ENCODE assay signal across 32 mouse cellular contexts in genomic region chr3:145440993-145441392, GRCm38 (mm10).
"Had no signal": no experiment of that assay in that cellular context is flagged by ENCODE, and none has a peak within 500 bp of the region (broad histone marks: within the 10 kb centered on the region; RNA-seq: fewer than 3 reads in every experiment).

No protein-coding gene starts in this region.

- ATAC-seq: liver, embryonic 12.5 days; liver, postnatal 0 days; lung, postnatal 0 days; midbrain, embryonic 13.5 days; midbrain, embryonic 15.5 days; midbrain, embryonic 16.5 days had no signal

- H3K27me3 ChIP-seq: limb, embryonic 12.5 days; limb, embryonic 13.5 days; limb, embryonic 15.5 days; liver, embryonic 12.5 days; liver, embryonic 13.5 days; liver, embryonic 15.5 days; lung, embryonic 15.5 days; megakaryocyte, embryonic 14.5 days; midbrain, embryonic 12.5 days; midbrain, embryonic 13.5 days; midbrain, embryonic 15.5 days; neural tube, embryonic 12.5 days had no signal

- H3K4me2 ChIP-seq: limb, embryonic 12.5 days; limb, embryonic 13.5 days; limb, embryonic 15.5 days; liver, embryonic 11.5 days; liver, embryonic 12.5 days; liver, embryonic 13.5 days; liver, embryonic 15.5 days; lung, embryonic 14.5 days; lung, embryonic 15.5 days; midbrain, embryonic 11.5 days; midbrain, embryonic 12.5 days; midbrain, embryonic 13.5 days; midbrain, embryonic 15.5 days; neural tube, embryonic 12.5 days had no signal

- H3K4me1 ChIP-seq: limb, embryonic 10.5 days; limb, embryonic 12.5 days; limb, embryonic 15.5 days; liver, embryonic 12.5 days; liver, embryonic 13.5 days; liver, embryonic 15.5 days; lung, embryonic 15.5 days; megakaryocyte, embryonic 14.5 days; midbrain, embryonic 13.5 days; midbrain, embryonic 15.5 days; neural tube, embryonic 12.5 days had no signal

- H3K9ac ChIP-seq: limb, embryonic 12.5 days; limb, embryonic 13.5 days; limb, embryonic 15.5 days; liver, embryonic 12.5 days; liver, embryonic 13.5 days; liver, embryonic 14.5 days; liver, embryonic 15.5 days; liver, postnatal 0 days; lung, embryonic 14.5 days; lung, embryonic 15.5 days; midbrain, embryonic 12.5 days; midbrain, embryonic 13.5 days; midbrain, embryonic 15.5 days; neural tube, embryonic 12.5 days had no signal

- DNase-seq: left cerebral cortex, postnatal 4 days; liver; liver, embryonic 13.5 days; liver, postnatal 0 days; lung, adult 18-20 months; lung, adult 2 months; lung, embryonic 14.5 days; lung, postnatal 10 days; lung, postnatal 14 days; lung, postnatal 36 days; lung, postnatal 4 days; midbrain, embryonic 14.5 days had no signal

- H3K9me3 ChIP-seq: limb, embryonic 10.5 days; limb, embryonic 13.5 days; limb, embryonic 15.5 days; liver, embryonic 12.5 days; liver, embryonic 13.5 days; liver, embryonic 15.5 days; lung, embryonic 15.5 days; midbrain, embryonic 12.5 days; midbrain, embryonic 13.5 days; midbrain, embryonic 15.5 days; neural tube, embryonic 12.5 days had no signal

- H3K36me3 ChIP-seq: limb, embryonic 10.5 days; limb, embryonic 12.5 days; limb, embryonic 13.5 days; limb, embryonic 15.5 days; liver, embryonic 12.5 days; liver, embryonic 13.5 days; liver, embryonic 15.5 days; lung, embryonic 15.5 days; midbrain, embryonic 10.5 days; midbrain, embryonic 12.5 days; midbrain, embryonic 13.5 days; midbrain, embryonic 15.5 days; neural tube, embryonic 12.5 days had no signal

- H3K27ac ChIP-seq: limb, embryonic 10.5 days; limb, embryonic 12.5 days; limb, embryonic 13.5 days; limb, embryonic 15.5 days; liver, embryonic 12.5 days; liver, embryonic 13.5 days; liver, embryonic 14.5 days; liver, embryonic 15.5 days; lung, embryonic 15.5 days; macrophage; midbrain, embryonic 10.5 days; midbrain, embryonic 12.5 days; midbrain, embryonic 13.5 days; midbrain, embryonic 15.5 days; neural tube, embryonic 12.5 days had no signal

- H3K4me3 ChIP-seq: limb, embryonic 10.5 days; limb, embryonic 12.5 days; limb, embryonic 13.5 days; limb, embryonic 15.5 days; liver, embryonic 12.5 days; liver, embryonic 13.5 days; liver, embryonic 15.5 days; lung, embryonic 15.5 days; megakaryocyte, embryonic 14.5 days; midbrain, embryonic 10.5 days; midbrain, embryonic 12.5 days; midbrain, embryonic 13.5 days; midbrain, embryonic 15.5 days; myocyte; neural tube, embryonic 12.5 days had no signal
